Mouse (Mus musculus) G1E (cell line): Measurements from ENCODE around the gene Ap5s1. TPM values are rescaled to one million over a fixed set of nuclear protein-coding genes. Genes with fewer than 3 reads are reported as not detected.
"Not testable (repeated sequence)": the region's sequence is repeated elsewhere in the genome, so short reads cannot be mapped to it uniquely, and the experiment has no call there.

Experiments used
- ATAC-seq: 2 replicates; pipeline ENCODE4 v1.8.0; 2016; ENCODE audit warnings: mild to moderate bottlenecking; ENCODE audit not compliant: insufficient number of reproducible peaks, poor library complexity, low FRiP score, severe bottlenecking; ENCODE audit errors: extremely low read depth
- DNase-seq: peaks from one replicate; pipeline ENCODE4 v3.0.0; 2012; ENCODE audit warnings: low spot score
- H3K27me3 ChIP-seq: 2 replicates; pipeline ENCODE4 v1.6.1; 2012; ENCODE audit warnings: mild to moderate bottlenecking, low read length, inconsistent platforms; ENCODE audit not compliant: insufficient read depth
- H3K36me3 ChIP-seq: replicated peaks from 2 replicates; pipeline ENCODE3; 2012; ENCODE audit warnings: mild to moderate bottlenecking, inconsistent platforms
- H3K4me1 ChIP-seq: 2 replicates; pipeline ENCODE4 v1.6.1; 2012; ENCODE audit warnings: low read depth, low read length, inconsistent platforms, mixed read lengths; ENCODE audit not compliant: insufficient read depth
- H3K4me3 ChIP-seq: 2 replicates; pipeline ENCODE4 v1.5.1; 2012; ENCODE audit warnings: low read depth, mild to moderate bottlenecking, inconsistent platforms, low read length, moderate library complexity, mixed read lengths
- H3K9me3 ChIP-seq: replicated peaks from 2 replicates; pipeline ENCODE4 v1.6.1; 2012; ENCODE audit warnings: inconsistent platforms
- CTCF ChIP-seq: IDR thresholded peaks from 2 replicates; pipeline ENCODE4 v1.5.1; 2012; ENCODE audit warnings: low read depth, low read length, inconsistent platforms, mixed read lengths
- GATA1 ChIP-seq: IDR thresholded peaks from 2 replicates; pipeline ENCODE4 v1.6.1; 2012; ENCODE audit warnings: borderline replicate concordance, low read length, inconsistent platforms, mixed read lengths
- GATA2 ChIP-seq: IDR thresholded peaks from 2 replicates; pipeline ENCODE4 v1.6.1; 2012; ENCODE audit warnings: low read depth, low read length, inconsistent platforms, borderline replicate concordance
- POLR2AphosphoS5 ChIP-seq: IDR thresholded peaks from 2 replicates; pipeline ENCODE4 v1.6.1; 2012; ENCODE audit warnings: low read depth, low read length, inconsistent platforms; ENCODE audit not compliant: insufficient replicate concordance
- TAL1 ChIP-seq: conservative IDR thresholded peaks from 2 replicates; pipeline ENCODE4 v1.6.1; 2012; ENCODE audit warnings: low read depth, low read length, inconsistent platforms, mixed read lengths
- polyA plus RNA-seq: library from polyadenylated mRNA; stranded (reverse); fragments of >175 nt; gene quantifications from 2 replicates; pipeline ENCODE4 v1.2.3, GENCODE M21; 2012
- total RNA-seq, 2 experiments: library from RNA; stranded (forward) in 1 of 2; stranded (reverse) in 1 of 2; fragments of 200-1000 nt in 1 of 2; fragments of >200 nt in 1 of 2; fragmentation: Nextera tagmentation in 1 of 2; gene quantifications; 2 replicates each; pipeline ENCODE4 v1.2.3; 2014 to 2017

Gene Ap5s1
- total and polyA plus RNA-seq, 3 experiments = 5.1 to 31.3 (median 8.4) TPM

GRCm38 (mm10) chr2:131225178-131225577 is 18.3 kb downstream of the Ap5s1 start:
- ATAC-seq (no peak), DNase-seq (no peak)
- no peak overlapping the region for H3K4me3 ChIP-seq
- no peaks in the 10 kb centered on the region for H3K36me3 ChIP-seq
- TF ChIP-seq POLR2AphosphoS5 = no peak
- no peak for TF ChIP-seq GATA1
- no peak for TF ChIP-seq TAL1
- no peak for TF ChIP-seq CTCF
- TF ChIP-seq GATA2 = no peak
- peaks cover 13% of the 10 kb centered on the region for H3K27me3 ChIP-seq
- H3K9me3 ChIP-seq = peaks cover 3% of the 10 kb centered on the region; the same call in 1 of the 2 replicates
- H3K4me1 ChIP-seq = peaks cover 27% of the 10 kb centered on the region

DNA sequence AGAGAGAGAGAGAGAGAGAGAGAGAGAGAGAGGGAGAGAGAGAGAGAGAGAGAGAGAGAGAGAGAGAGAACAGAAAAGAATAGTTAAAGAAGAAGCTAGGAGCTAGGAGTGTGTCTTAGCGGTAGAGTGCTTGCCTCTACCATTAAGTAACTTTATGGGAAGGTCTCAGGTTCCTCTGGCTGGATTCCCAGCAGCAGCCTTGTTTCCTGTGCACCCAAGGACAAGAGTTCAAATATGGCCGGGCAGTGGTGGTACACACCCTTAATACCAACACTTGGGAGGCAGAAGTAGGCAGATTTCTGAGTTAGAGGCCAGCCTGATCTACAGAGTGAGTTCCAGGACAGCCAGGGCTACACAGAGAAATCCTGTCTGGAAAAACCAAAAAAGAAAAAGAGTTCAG is 19.8 kb downstream of the Ap5s1 start:
- H3K4me1 ChIP-seq = peaks cover 29% of the 10 kb centered on the region
- peaks cover 13% of the 10 kb centered on the region for H3K27me3 ChIP-seq
- DNase-seq, ATAC-seq, H3K36me3 ChIP-seq, H3K4me3 ChIP-seq, H3K9me3 ChIP-seq: not testable (repeated sequence)

GRCm38 (mm10) chr2:131227243-131227642 is 20.4 kb downstream of the Ap5s1 start:
- DNase-seq (no peak), ATAC-seq (no peak)
- no peak overlapping the region for H3K4me3 ChIP-seq
- no peaks in the 10 kb centered on the region; the same call in 1 of the 2 replicates for H3K9me3 ChIP-seq
- H3K27me3 ChIP-seq = peaks cover 13% of the 10 kb centered on the region
- TF ChIP-seq CTCF (no peak), GATA1 (no peak), POLR2AphosphoS5 (no peak), GATA2 (no peak), TAL1 (no peak)
- peaks cover 26% of the 10 kb centered on the region for H3K4me1 ChIP-seq
- H3K36me3 ChIP-seq = no peaks in the 10 kb centered on the region

DNA sequence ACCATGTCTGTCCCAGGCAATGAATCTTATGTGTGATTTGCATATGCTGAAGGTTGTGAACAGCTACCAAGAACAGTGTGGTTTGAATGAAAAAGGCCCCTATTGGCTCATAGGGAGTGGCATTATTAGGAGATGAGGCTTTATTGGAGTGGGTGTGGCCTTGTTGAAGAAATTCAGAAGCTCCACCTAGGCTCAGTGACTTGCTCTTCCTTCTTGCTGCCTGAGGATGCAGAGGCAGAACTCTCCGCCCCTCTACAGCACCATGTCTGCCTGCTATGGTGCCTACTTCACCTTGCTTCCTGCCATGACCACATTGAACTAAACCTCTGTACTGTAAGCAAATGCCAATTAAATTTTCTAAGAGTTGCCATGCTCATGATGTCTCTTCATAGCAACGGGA is 25.7 kb downstream of the Ap5s1 start:
- no peak overlapping the region for H3K4me3 ChIP-seq
- ATAC-seq = no peak
- H3K27me3 ChIP-seq = peaks cover 8% of the 10 kb centered on the region; the same call in 1 of the 2 replicates
- DNase-seq = no peak
- TF ChIP-seq CTCF (no peak), POLR2AphosphoS5 (no peak), TAL1 (no peak), GATA1 (no peak), GATA2 (no peak)
- peaks cover 23% of the 10 kb centered on the region for H3K36me3 ChIP-seq
- no peaks in the 10 kb centered on the region for H3K9me3 ChIP-seq
- H3K4me1 ChIP-seq = peaks cover 43% of the 10 kb centered on the region

DNA sequence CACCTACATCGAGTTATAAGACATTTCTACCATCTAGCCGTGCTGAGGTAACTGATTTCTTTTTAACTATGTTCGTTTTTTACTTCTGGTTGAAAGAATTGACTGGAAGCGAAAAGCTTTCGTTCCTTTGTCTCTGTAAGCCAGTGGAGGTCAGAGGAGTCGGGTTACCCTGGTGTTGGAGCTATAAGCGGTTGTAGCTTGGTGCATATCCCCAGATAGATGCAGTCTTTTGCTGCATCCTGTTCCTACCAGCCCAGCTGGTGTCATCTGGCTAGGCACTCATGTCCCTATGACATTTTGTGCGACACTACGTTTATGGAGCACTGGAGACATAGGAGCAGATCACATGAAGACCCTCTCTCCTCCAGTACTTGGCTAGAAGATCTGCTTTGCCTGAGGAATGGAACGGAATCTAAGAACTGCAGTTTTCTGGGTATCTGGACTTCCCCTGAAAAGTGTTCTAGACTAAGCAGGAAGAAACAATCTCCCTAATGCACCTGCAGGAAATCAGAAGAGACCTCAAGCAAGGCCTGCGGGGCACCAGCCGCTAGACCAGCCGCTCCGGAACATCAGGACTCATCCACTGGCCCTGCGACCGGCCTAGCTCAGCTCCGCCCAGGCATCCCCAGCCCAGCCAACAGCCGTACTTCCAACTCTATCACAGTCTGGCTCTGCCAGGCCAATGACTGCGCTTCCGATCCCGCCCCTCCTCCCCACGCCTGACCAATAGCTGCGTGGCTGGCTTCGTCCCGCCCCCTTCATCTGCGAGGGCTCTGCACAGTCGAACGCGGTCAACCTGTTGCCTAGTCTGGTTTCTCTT is 26.6 kb downstream of the Ap5s1 start, which contains the start of gene Mavs:
TSS of gene Mavs (plus strand) at position 757 of the 820 bp plus-strand sequence.
- Histone ChIP-seq H3K36me3 (peaks cover 29% of the 10 kb centered on the region), H3K4me1 (peaks cover 43% of the 10 kb centered on the region), H3K9me3 (no peaks in the 10 kb centered on the region), H3K27me3 (peaks cover 7% of the 10 kb centered on the region; the same call in 1 of the 2 replicates), H3K4me3 (peak within 1 kb of the TSS; percentile 78)
- ATAC-seq = peak; percentile 98
- TF ChIP-seq GATA2 (no peak), GATA1 (no peak), CTCF (no peak), POLR2AphosphoS5 (no peak), TAL1 (no peak)
- DNase-seq = peak; percentile 95

DNA sequence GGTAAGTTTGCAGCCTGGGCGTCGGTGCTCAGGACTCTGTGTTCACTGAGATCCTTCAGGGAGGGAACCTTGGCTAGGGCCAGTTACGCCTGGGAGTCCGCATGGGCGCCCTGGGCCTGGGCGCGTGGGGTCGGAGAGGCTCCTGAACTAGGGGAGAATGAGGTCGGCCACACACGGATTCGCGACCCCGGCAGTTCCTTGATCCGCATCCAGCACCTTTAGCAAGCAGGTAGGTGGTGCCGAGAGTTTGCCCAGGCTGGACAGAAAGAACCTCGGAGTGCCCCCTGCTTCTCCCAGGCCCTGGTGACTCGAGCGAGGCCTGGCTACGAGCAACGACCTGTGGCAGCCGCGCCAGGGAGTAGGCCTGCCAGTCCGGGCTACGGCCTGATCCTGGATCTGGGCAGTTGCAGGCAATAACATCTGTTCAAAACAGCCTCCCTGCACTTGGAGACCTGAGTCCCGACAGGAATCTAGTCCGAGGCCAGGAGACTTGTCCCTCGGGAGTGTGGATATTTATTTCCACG is 27.3 kb downstream of the Ap5s1 start:
- TF ChIP-seq GATA1 (no peak), POLR2AphosphoS5 (no peak), TAL1 (no peak), GATA2 (no peak), CTCF (no peak)
- Histone ChIP-seq H3K36me3 (peaks cover 36% of the 10 kb centered on the region), H3K4me1 (peaks cover 46% of the 10 kb centered on the region), H3K27me3 (peaks cover 2% of the 10 kb centered on the region; the same call in 1 of the 2 replicates), H3K9me3 (no peaks in the 10 kb centered on the region), H3K4me3 (peak overlapping the region; percentile 78)
- ATAC-seq = no peak
- peak; percentile 21 for DNase-seq
